Mouse (Mus musculus): ENCODE results near the gene Zfp128. TPM values are rescaled to one million over a fixed set of nuclear protein-coding genes. Genes with fewer than 3 reads are reported as not detected.
"Not testable (repeated sequence)": the region's sequence is repeated elsewhere in the genome, so short reads cannot be mapped to it uniquely, and the experiment has no call there.

Gene Zfp128
- 1 to 10 TPM; 7.1 to 7.3 TPM for total RNA-seq (2021)
- long read RNA-seq, transcript Zfp128-202 (4 exons, 3,834 nt): major isoform, 11 of 11 reads
- long read RNA-seq, partial matches to known transcripts: 0 of 11 reads
- long read RNA-seq, other reads (novel, unspliced or antisense): 0 of 11 reads

DNA sequence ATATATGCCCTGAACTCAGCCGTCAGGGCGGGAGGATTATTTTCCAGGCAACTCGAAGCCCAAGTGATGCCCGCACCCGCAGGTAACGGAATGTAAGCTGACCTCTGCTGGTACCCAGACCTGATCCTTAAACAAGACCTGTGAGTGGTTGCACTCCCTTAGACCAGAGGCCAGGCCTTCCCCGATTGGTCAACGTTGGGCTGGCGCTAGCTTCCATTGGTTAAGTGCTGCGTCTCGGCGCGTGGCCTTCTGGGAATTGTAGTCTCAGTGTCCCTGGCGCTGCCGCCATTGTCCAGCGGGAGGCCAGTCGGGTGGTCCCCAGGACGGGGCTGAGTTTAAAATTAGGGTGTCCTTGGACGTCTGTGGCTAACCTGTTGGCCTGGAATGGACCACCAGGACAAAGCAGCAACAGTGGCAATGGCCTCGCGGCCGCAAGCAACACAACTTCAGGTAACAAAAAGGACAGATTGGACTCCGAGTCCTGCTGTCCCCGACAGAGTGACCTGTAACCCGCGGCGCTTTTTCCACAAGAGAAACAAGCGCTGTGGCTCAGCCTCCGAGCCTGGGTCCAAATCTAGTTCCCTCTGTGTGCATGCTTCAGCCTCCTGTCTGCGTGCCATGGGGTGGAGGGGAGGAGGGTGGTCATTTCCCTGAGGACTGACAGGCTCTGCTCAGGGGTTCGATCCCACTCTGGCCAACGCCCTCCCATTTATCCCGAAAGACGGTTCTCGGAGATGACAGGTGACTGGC is at the start of gene Zfp128:
Gene Zfp128, plus strand, starts transcription at position 267 of the 750 bp plus-strand sequence.
- DNase-seq (ENCODE audit: low spot score in 2 of 2): peak; percentile 94 to 98

- DNase-seq (ENCODE audit: low spot score in 2 of 2): peak; percentile 78 to 88
These were observed 46.5 kb upstream of the Zfp128 start, which contains the start of gene Zfp110 for GRCm38 (mm10) chr7:12834162-12835120. Zfp110 (plus strand) TSS chr7:12834761.

DNA sequence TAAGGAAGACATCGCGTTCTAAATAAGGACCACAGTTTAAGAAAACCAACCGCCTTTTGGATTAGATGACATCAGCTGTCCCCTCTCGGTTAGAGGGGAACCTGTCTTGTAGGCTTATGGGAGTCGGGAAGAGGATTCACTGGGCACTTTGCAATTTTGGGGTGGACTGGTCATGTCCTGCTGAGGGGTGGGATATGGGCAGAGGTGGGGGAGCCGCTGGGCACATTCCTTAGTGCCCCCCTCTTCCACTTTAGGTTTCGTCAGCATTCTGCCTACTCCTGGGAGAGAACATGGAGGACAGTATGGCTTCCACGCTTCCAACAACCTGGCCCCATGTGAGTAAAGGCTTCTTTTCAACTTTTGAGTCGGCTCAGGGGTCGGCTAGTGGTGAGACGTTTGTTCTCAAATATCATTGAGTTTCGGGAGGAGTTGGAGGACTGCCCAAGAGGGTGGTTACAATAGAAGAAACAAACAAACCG is 45.7 kb upstream of the Zfp128 start:
- peak in 1 of 2 experiments; percentile 6 for DNase-seq (ENCODE audit: low spot score in 2 of 2)

GRCm38 (mm10) chr7:12835779-12836178 is 45.2 kb upstream of the Zfp128 start:
- no peak for DNase-seq (ENCODE audit: low spot score in 2 of 2)

GRCm38 (mm10) chr7:12874301-12874700 is 6.7 kb upstream of the Zfp128 start:
- DNase-seq (ENCODE audit: low spot score in 2 of 2): peak in 1 of 2 experiments; percentile 21

- no peak for DNase-seq (ENCODE audit: low spot score in 2 of 2)
These were observed 941 bp upstream of the Zfp128 start for GRCm38 (mm10) chr7:12880036-12880435.

- not testable (repeated sequence) for DNase-seq (ENCODE audit: low spot score in 2 of 2)
These were observed 480 bp upstream of the Zfp128 start for GRCm38 (mm10) chr7:12880497-12880896.

DNA sequence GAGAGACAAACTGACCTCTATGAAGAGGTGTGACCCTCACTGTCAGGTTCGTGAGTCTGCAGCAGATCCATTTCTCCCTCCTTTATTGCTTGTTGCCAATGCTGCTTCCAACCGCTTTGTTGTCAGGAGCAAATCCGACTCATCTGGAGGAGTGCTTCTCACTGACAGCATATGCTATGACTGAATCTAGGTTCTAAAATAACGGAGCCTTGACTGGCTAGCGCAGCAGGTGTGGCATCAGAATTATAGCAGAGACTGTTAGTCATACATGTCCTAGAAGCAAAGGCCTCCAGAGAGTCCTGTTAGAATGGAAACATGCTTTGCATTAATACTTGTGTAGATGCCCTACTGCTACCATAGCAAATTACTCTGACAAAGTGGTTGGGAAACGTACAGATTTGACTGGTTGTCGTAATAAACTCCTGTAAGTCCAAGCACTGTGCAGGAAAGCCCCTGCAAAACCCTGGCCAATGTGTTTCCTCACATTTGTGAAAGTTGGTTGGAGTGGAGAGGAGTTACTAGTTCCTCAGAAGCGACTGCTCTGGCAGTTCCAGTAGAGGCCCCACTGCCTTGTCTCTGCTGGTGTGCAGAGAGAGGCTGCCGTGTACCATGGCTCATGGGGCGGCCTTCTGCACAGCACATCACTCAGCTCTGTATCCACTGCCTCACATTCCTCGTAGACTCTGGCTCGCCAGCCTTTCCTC is 5.7 kb downstream of the Zfp128 start:
- DNase-seq (ENCODE audit: low spot score in 2 of 2): no peak

- DNase-seq (ENCODE audit: low spot score in 2 of 2): no peak
These were observed 6.6 kb downstream of the Zfp128 start for GRCm38 (mm10) chr7:12887585-12887984.

DNA sequence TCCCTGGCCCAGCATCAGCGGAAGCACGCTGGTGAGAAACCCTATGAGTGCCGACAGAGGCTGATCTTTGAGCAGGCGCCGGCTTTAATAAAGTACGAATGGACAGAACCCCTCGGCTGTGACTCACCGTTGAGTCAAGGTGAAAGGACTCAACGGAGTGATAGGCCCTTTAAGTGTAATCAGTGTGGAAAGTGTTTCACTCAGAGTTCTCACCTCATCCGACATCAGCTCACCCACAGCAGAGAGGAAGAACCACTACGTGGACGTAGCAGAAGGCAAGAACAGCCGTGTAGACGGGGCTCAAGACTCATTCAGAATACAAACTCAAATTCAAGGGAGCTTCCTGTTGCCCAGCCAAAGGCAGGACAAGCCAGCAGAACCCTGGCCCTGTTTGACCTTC is 10.0 kb downstream of the Zfp128 start:
- no peak for DNase-seq (ENCODE audit: low spot score in 2 of 2)

DNA sequence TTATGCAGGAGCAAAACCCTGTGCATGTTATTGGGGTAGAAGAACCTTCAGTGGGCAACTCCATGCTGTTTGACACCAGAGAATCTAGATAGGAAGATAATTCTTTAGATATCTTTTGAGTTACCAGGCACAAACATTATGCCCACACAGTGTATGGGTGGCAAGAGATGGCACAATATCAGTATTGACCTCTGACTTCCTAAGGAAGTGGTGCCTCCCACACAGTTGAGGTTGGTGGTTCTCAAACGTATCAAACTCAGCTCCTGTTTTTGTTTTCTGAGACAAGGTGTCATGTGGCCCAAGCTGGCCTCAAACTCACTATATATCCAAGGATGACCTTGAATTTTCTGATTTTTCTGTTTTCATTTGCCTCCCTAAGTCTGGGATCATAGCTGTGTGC is 10.4 kb downstream of the Zfp128 start:
- DNase-seq (ENCODE audit: low spot score in 2 of 2): no peak

- peak; percentile 95 to 98 for DNase-seq (ENCODE audit: low spot score in 2 of 2)
These were observed 16.9 kb downstream of the Zfp128 start, which contains the start of gene Zscan22 for GRCm38 (mm10) chr7:12897655-12898410. Zscan22 (plus strand) TSS chr7:12897815.

DNA sequence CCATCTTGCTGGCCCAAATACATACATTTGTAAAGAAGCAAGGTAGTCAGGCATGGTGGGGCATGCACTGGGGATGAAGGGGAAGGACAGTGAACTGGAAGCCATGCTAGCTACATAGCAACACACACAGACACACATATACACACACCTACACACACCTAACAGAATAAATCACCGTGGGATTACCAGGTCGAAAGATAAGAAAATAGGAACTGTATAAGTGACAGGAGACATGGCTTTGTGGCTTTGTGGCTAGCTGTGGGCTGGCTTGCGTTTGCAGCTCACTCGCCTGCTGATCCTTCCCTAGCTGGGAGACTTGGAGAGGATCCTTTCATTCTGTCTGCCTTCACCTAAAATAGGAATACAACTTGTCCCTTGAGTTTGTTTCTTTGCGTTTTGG is 20.5 kb downstream of the Zfp128 start:
- no peak for DNase-seq (ENCODE audit: low spot score in 2 of 2)

DNA sequence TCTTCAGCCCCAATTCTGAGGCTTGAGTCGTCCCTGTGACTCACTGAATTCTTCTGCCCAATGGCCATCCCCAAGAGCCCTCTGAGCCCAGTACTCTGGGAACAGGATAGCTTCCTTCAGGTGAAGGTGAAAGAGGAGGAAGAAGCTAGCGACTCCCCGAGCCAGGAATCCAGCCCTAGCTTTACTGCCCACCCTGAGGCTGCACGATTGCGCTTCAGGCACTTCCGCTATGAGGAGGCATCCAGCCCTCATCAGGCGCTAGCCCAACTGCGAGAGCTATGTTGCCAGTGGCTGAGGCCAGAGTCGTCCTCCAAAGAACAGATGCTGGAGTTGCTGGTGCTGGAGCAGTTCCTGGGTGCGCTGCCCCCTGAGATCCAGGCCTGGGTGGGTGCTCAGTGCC is 22.6 kb downstream of the Zfp128 start:
- DNase-seq (ENCODE audit: low spot score in 2 of 2): no peak

DNA sequence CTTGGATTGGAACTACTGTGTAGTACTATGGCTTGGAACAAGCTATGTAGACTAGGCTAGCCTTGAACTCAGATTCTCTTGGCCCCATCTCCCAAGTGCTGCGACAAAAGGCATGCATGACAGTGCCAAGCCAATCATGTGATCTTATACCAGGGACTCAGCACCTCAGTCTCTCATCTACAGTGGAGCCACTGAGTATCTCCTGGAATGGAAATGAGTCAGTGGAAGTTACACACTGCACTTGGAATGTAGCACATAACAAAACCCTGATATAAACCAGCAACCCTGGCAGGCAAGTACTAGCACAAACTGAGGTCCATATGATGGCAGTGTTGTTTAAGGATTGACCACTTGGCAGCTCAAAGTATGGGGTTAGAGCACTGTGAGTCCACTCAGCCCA is 24.2 kb downstream of the Zfp128 start:
- no peak for DNase-seq (ENCODE audit: low spot score in 2 of 2)

DNA sequence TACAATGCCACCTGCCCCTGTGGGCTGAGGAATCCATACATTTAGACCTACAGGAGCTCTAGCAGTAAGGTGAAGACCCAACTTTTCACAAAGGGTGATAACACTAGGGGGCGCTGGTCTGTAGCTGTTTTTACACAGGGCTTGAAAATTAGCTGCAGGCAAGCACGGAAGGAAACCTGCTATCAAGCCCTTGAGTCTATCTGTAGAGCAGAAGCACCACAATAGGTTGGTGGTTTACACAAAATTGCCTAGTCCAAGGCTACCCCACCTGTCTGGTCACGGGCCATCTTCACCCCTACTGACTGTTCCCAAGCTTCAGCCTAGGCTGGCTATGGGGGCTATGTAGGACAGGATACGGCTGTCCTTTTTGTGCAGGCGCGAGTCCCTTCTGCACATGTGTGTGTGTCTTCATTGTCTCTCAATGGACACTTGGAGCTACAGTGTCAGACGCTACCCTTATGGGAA is 28.6 kb downstream of the Zfp128 start:
- peak; percentile 68 to 91 for DNase-seq (ENCODE audit: low spot score in 2 of 2)

DNA sequence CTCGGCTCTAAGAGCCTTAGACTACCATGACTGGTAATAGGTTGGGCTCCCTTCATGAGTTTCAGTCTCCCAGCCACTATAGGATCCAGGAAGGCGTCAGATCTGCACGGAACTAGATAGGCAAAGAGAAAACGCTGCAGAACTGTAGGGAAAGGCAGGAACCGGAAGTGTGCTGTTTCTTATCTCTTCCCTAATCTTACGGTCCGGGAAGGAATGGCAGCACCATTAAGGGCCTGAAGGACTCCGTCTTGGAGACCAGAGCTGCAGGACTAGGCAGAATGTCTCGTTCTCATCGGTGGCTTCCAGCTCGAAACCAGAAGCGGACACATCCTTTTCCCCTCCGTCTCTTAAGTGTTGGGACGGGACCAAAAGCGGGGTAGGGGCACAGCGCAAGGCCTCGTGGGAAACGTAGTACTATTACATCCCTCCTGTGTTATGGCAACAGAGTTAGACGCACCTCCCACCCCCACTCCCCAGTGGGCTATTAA is 29.2 kb downstream of the Zfp128 start:
- DNase-seq (ENCODE audit: low spot score in 2 of 2): peak; percentile 64 to 78

GRCm38 (mm10) chr7:12913556-12913955 is 32.6 kb downstream of the Zfp128 start:
- no peak for DNase-seq (ENCODE audit: low spot score in 2 of 2)

DNA sequence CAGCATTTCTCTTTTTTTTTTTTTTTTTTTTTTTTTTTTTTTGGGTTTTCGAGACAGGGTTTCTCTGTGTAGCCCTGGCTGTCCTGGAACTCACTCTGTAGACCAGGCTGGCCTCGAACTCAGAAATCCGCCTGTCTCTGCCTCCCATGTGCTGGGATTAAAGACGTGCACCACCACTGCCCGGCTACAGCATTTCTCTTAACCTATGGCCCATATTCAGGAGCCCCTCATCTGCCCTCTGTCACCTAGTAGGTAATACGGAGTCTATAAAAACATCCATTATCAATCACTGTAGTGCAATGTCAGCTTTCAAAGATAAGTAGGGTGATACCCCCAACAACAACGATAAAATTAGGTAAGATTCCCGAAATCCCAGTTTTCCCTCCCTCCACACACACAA is 39.5 kb downstream of the Zfp128 start:
- DNase-seq (ENCODE audit: low spot score in 2 of 2): not testable (repeated sequence)

DNA sequence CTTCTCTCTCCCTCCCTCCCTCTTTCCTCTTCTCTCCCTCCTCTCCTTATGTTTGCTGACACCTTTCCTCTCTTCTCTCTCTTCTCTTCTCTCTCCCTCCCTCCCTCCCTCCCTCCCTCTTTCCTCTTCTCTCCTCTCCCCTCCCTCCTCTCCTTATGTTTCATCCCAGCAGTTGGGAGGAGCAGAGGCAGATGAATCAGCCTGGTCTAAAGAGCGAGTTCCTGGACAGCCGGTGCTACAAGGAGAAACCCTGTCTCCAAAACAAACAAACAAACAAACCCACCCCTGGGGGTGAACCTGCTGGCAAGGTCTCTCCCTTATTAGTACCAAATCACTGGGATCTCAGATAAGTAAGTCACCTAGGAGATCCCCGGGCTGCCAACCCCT is 40.3 kb downstream of the Zfp128 start:
- no peak for DNase-seq (ENCODE audit: low spot score in 2 of 2)

All from layer of hippocampus, adult 18-20 months (tissue).